In genomic region chr2:73967618-73968017, GRCm38 (mm10) we compare ENCODE assay signal across 21 mouse cellular contexts. TPM values are rescaled to one million over a fixed set of nuclear protein-coding genes. Genes with fewer than 3 reads are reported as not detected.
DNase-seq lines count a peak whose midpoint lies in the region; TF ChIP-seq lines count a peak whose summit lies in the region.
"Had no signal": no experiment of that assay in that cellular context is flagged by ENCODE, and none has a peak within 500 bp of the region (broad histone marks: within the 10 kb centered on the region; RNA-seq: fewer than 3 reads in every experiment).

No protein-coding gene starts in this region.

- no peak for TF ChIP-seq POLR2A in CH12.LX (IDR thresholded peaks at IDR 0.05; ENCODE audit: low read depth, low read length)
- TF ChIP-seq POLR2A in brain, embryonic 14.5 days (IDR thresholded peaks at IDR 0.05; ENCODE audit: borderline replicate concordance, extremely low read depth, insufficient read depth, insufficient read length, poor library complexity, severe bottlenecking), result no peak

- no peak overlapping the region for H3K27ac ChIP-seq in CH12.LX (ENCODE audit: insufficient read depth, low read depth)

- dilution Hi-C loops in CH12.LX (cut with MboI; ENCODE audit: extremely low pct_ligation_motif_present, extremely low pct_unique_long_range_greater_than_20kb, low sequenced_read_pairs), result no loop called here

- in situ Hi-C loops in CH12.LX (cut with MboI; ENCODE audit: low pct_ligation_motif_present, low pct_unique_long_range_greater_than_20kb, low sequenced_read_pairs), result no loop called here

- DNase-seq in A20 (ENCODE audit: low read depth, low spot score) (peak; percentile 60), CH12.LX (ENCODE audit: extremely low read depth) (peak; percentile 13)
- peak; percentile 23 for DNase-seq in brain, embryonic 14.5 days (ENCODE audit: low read depth)
- DNase-seq in adrenal gland, postnatal 4 days (ENCODE audit: low spot score in 2 of 2), result no peak
- no peak for DNase-seq in cerebellum, adult 18-20 months
- no peak for DNase-seq in layer of hippocampus, adult 9-11 months
- DNase-seq: adrenal gland, adult 2 months; adrenal gland, adult 8-10 months; adrenal gland, postnatal 10 days; adrenal gland, postnatal 14 days; adrenal gland, postnatal 25 days; adrenal gland, postnatal 36 days; B cell, adult 2 months; cerebellum, adult 11 months; cerebellum, adult 11-12 months; cerebellum, adult 2 months; cerebellum, adult 8-10 months; cerebellum, adult 9-10 months; cerebellum, adult 9-11 months; cerebellum, postnatal 10 days had no signal

- no peaks in the 10 kb centered on the region for H3K9me3 ChIP-seq in CH12.LX (replicated peaks; ENCODE audit: low read length)
- H3K9me3 ChIP-seq: G1E had no signal

- no peak for TF ChIP-seq RAD21 in CH12.LX (IDR thresholded peaks at IDR 0.05; ENCODE audit: low read depth, low read length)

- H3K4me2 ChIP-seq in CH12.LX (ENCODE audit: insufficient read depth, low read depth, poor library complexity, severe bottlenecking), result no peak overlapping the region

- H3K79me2 ChIP-seq in CH12.LX (replicated peaks; ENCODE audit: control insufficient read depth, extremely low read depth, insufficient read depth, poor library complexity, severe bottlenecking), result no peaks in the 10 kb centered on the region

- H3K4me1 ChIP-seq in CH12.LX (ENCODE audit: control insufficient read depth in 1 of 2, insufficient read depth in 2 of 2), result peaks cover 0 to 8% of the 10 kb centered on the region in 2 experiments; a peak in 2 of 4 replicates

- TF ChIP-seq CTCF in CH12.LX (conservative IDR thresholded peaks at IDR 0.05 in 1 of 2, IDR thresholded peaks at IDR 0.05 in 1 of 2; ENCODE audit: low read depth in 2 of 2, low read length in 2 of 2), result no peak
- no peak for TF ChIP-seq CTCF in brain, embryonic 14.5 days (IDR thresholded peaks at IDR 0.05; ENCODE audit: borderline replicate concordance, extremely low read depth, insufficient read depth, insufficient read length)

- no peak overlapping the region for H3K9ac ChIP-seq in CH12.LX (ENCODE audit: insufficient read depth, low read depth)

- no peaks in the 10 kb centered on the region for H3K36me3 ChIP-seq in CH12.LX (replicated peaks in 1 of 2; ENCODE audit: control insufficient read depth in 1 of 2, insufficient read depth in 1 of 2, low read length in 1 of 2)
- H3K36me3 ChIP-seq: G1E had no signal

- no peaks in the 10 kb centered on the region for H3K27me3 ChIP-seq in CH12.LX (replicated peaks)

- TF ChIP-seq EP300 in CH12.LX (IDR thresholded peaks at IDR 0.05; ENCODE audit: low read length), result no peak

- H3K4me3 ChIP-seq in CH12.LX (replicated peaks in 1 of 3; ENCODE audit: low read depth in 2 of 3, low read length in 2 of 3, poor library complexity in 1 of 3), result no peak overlapping the region

TF ChIP-seq in CH12.LX, 34 proteins besides CTCF, POLR2A, EP300 and RAD21:
- TF ChIP-seq BHLHE40 (IDR thresholded peaks at IDR 0.05; ENCODE audit: low read depth, low read length), result peak; percentile 57
- TF ChIP-seq JUND (conservative IDR thresholded peaks at IDR 0.05; ENCODE audit: low read depth, low read length), result no peak
- no peak for TF ChIP-seq USF1 (IDR thresholded peaks at IDR 0.05; ENCODE audit: low read depth, low read length)
- TF ChIP-seq TCF12 (IDR thresholded peaks at IDR 0.05; ENCODE audit: low read depth, low read length), result no peak
- TF ChIP-seq ZMIZ1 (IDR thresholded peaks at IDR 0.05; ENCODE audit: low read depth, low read length), result no peak
- no peak for TF ChIP-seq USF2 (conservative IDR thresholded peaks at IDR 0.05; ENCODE audit: low read depth, low read length)
- TF ChIP-seq ZKSCAN1 (IDR thresholded peaks at IDR 0.05; ENCODE audit: borderline replicate concordance, low read depth, low read length), result no peak
- TF ChIP-seq ZNF384 (IDR thresholded peaks at IDR 0.05; ENCODE audit: low read depth, low read length), result 0 out of 2 replicates have a peak, but pooled peaks have one; percentile 34
- no peak for TF ChIP-seq NELFE (IDR thresholded peaks at IDR 0.05; ENCODE audit: low read depth, low read length)
- TF ChIP-seq ETS1 (conservative IDR thresholded peaks at IDR 0.05; ENCODE audit: low read depth, low read length), result no peak
- no peak for TF ChIP-seq ELF1 (IDR thresholded peaks at IDR 0.05; ENCODE audit: low read depth, low read length)
- no peak for TF ChIP-seq MXI1 (IDR thresholded peaks at IDR 0.05; ENCODE audit: low read depth, low read length)
- no peak for TF ChIP-seq NRF1 (IDR thresholded peaks at IDR 0.05; ENCODE audit: low read depth, low read length)
- TF ChIP-seq MAX (IDR thresholded peaks at IDR 0.05; ENCODE audit: low read length), result no peak

RNA-seq across cellular contexts. Expression of gene Atp5g3, which starts 56.5 kb away (rescaled TPM):
- total RNA-seq in CH12.LX (2012; rRNA removed) (316 and 401 TPM in 2 replicates), CH12.LX (2014; rRNA removed) (427 and 444 TPM in 2 replicates)
- polyA plus RNA-seq in CH12.LX (2012; ENCODE audit: insufficient read length, low read depth), result 453 and 504 TPM in 2 replicates
- polyA plus RNA-seq in brain, embryonic 14.5 days (2012; rRNA removed), result 685 and 755 TPM in 2 replicates
- 100 to 1,000 TPM; 849 to 850 TPM for total RNA-seq in adrenal gland, postnatal 4 days (2021)

Comparison
In these comparisons a context has a peak if more than half of its experiments do, and no peak if none do; other contexts are left out.
1. DNase-seq: peak in A20 (single experiment), CH12.LX (single experiment) and brain, embryonic 14.5 days (single experiment); none in adrenal gland, postnatal 4 days (0 of 2), cerebellum, adult 18-20 months (0 of 2) and layer of hippocampus, adult 9-11 months (single experiment).